Mouse (Mus musculus) intestine, embryonic 14.5 days (tissue): ENCODE data around the gene Bik. TPM values are rescaled to one million over a fixed set of nuclear protein-coding genes. Genes with fewer than 3 reads are reported as not detected.

Experiments used
- ATAC-seq: fragments of 200-750 bp; cut with Nextera tagmentation; replicated peaks from 2 replicates; pipeline ENCODE4 v1.8.0; 2017; ENCODE audit warnings: low read depth, moderate number of reproducible peaks, moderate TSS enrichment, moderate library complexity; ENCODE audit not compliant: low FRiP score, low TSS enrichment
- DNase-seq: peaks from one replicate; pipeline ENCODE4 v3.0.0-alpha.2; 2018; ENCODE audit warnings: low spot score
- H3K27ac ChIP-seq: fragments of 300-500 bp; sonication (generic); 2 replicates; pipeline ENCODE4 v1.5.1; 2014; ENCODE audit warnings: low read depth, mild to moderate bottlenecking, control low read depth
- H3K27me3 ChIP-seq: fragments of 300-500 bp; sonication (generic); replicated peaks from 2 replicates; pipeline ENCODE4 v1.6.1; 2014; ENCODE audit warnings: low read length, control low read depth; ENCODE audit not compliant: control insufficient read depth, insufficient read depth
- H3K36me3 ChIP-seq: fragments of 300-500 bp; sonication (generic); 2 replicates; pipeline ENCODE4 v1.6.1; 2014; ENCODE audit warnings: low read length, control low read depth; ENCODE audit not compliant: control insufficient read depth, insufficient read depth
- H3K4me1 ChIP-seq: fragments of 300-500 bp; sonication (generic); replicated peaks from 2 replicates; pipeline ENCODE4 v1.6.1; 2014; ENCODE audit warnings: low read length, control low read depth, mixed read lengths; ENCODE audit not compliant: control insufficient read depth, insufficient read depth
- H3K4me2 ChIP-seq: fragments of 300-500 bp; sonication (generic); 2 replicates; pipeline ENCODE4 v1.6.1; 2014; ENCODE audit warnings: low read length
- H3K4me3 ChIP-seq: fragments of 300-500 bp; sonication (generic); 2 replicates; pipeline ENCODE4 v1.5.1; 2014; ENCODE audit warnings: low read depth, low read length, control low read depth, mixed read lengths
- H3K9ac ChIP-seq: fragments of 300-500 bp; sonication (generic); 2 replicates; pipeline ENCODE4 v1.6.1; 2014; ENCODE audit warnings: mild to moderate bottlenecking, low read length
- H3K9me3 ChIP-seq: fragments of 300-500 bp; sonication (generic); 2 replicates; pipeline ENCODE4 v1.6.1; 2016; ENCODE audit warnings: low read length, control low read depth; ENCODE audit not compliant: control insufficient read depth
- WGBS: fragments of 180-500 bp; shearing (Covaris S2); extraction: QIAGEN DNeasy Blood & Tissue Kit; methylation state at CpG from one replicate; pipeline ENCODE4 v1.1.7; 2014; 5-methylcytosine and 5-hydroxymethylcytosine counted together
- polyA plus RNA-seq: library from polyadenylated mRNA; unstranded; fragments of >200 nt; fragmentation: Nextera tagmentation; extraction: Ambion mirVana; gene quantifications from 2 replicates; pipeline ENCODE4 v1.2.1, GENCODE M21; 2014

Gene Bik
- 5.1 and 6.0 TPM in 2 replicates for polyA plus RNA-seq

GRCm38 (mm10) chr15:83526424-83527091 is at the start of gene Bik:
TSS of gene Bik (plus strand) at chr15:83526862.
- Histone ChIP-seq H3K27ac (no peak within 1 kb of the TSS), H3K4me3 (peak within 1 kb of the TSS; percentile 55), H3K9ac (peak within 1 kb of the TSS; percentile 20; the same call in 1 of the 2 replicates), H3K27me3 (peaks cover 41% of the 10 kb centered on the region), H3K4me1 (peaks cover 7% of the 10 kb centered on the region), H3K9me3 (no peaks in the 10 kb centered on the region), H3K4me2 (peak within 1 kb of the TSS; percentile 95), H3K36me3 (no peaks in the 10 kb centered on the region)
- under 1% methylated on average over 44 of the region's 45 CpGs for WGBS
- ATAC-seq (0 out of 2 replicates have a peak, but pooled peaks have one; percentile 42), DNase-seq (peak; percentile 85)

DNA sequence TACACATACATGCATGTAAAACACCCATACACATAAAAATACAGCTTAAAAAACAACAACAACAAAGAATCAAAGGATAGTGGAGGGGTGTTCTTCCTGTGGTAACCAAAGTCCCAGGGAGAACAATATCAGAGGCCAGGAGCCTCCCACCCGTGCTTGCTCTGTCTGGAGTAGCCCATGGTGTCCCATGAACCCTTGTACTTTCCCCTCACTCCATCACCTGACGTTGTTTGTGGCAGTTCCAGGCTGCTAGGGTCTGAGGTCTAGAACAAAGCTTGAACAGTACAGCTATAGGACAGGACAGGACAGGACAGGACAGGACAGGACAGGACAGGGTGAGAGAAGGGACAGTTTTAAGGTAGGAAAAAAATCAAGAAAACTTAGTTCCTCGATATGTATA is 48.6 kb upstream of the Bik start:
- WGBS: 64% methylated on average over 3 of the region's 3 CpGs
- no peaks in the 10 kb centered on the region for H3K9me3 ChIP-seq
- no peaks in the 10 kb centered on the region for H3K27me3 ChIP-seq
- no peak overlapping the region for H3K27ac ChIP-seq
- H3K4me1 ChIP-seq: 0 out of 2 replicates have a peak, but pooled peaks cover 7% of the 10 kb centered on the region
- no peak overlapping the region for H3K4me3 ChIP-seq
- DNase-seq (no peak), ATAC-seq (no peak)
- no peak overlapping the region for H3K9ac ChIP-seq
- H3K4me2 ChIP-seq: no peak overlapping the region
- no peaks in the 10 kb centered on the region for H3K36me3 ChIP-seq

DNA sequence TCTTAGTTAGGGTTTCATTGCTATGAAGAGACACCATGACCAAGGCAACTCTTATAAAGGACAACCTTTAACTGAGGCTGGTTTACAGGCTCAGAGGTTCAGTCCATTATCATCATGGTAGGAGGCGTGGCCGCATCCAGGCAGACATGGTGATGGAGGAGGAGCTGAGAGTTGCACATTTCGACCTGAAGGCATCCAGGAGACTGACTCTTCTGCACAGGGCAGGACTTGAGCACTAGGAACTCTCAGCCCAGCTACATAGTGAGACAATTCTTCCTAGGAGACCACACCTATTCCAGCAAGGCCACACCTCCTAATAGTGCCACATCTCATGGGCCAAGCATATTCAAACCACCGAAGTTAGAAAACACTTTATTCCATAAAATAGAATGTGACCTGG is 46.8 kb upstream of the Bik start:
- Histone ChIP-seq H3K9ac (no peak overlapping the region), H3K4me3 (no peak overlapping the region), H3K4me1 (no peaks in the 10 kb centered on the region), H3K4me2 (no peak overlapping the region), H3K36me3 (peaks cover 4% of the 10 kb centered on the region; the same call in 1 of the 2 replicates), H3K9me3 (no peaks in the 10 kb centered on the region), H3K27me3 (no peaks in the 10 kb centered on the region), H3K27ac (no peak overlapping the region)
- 83% methylated on average over 4 of the region's 4 CpGs for WGBS
- ATAC-seq (no peak), DNase-seq (no peak)

DNA sequence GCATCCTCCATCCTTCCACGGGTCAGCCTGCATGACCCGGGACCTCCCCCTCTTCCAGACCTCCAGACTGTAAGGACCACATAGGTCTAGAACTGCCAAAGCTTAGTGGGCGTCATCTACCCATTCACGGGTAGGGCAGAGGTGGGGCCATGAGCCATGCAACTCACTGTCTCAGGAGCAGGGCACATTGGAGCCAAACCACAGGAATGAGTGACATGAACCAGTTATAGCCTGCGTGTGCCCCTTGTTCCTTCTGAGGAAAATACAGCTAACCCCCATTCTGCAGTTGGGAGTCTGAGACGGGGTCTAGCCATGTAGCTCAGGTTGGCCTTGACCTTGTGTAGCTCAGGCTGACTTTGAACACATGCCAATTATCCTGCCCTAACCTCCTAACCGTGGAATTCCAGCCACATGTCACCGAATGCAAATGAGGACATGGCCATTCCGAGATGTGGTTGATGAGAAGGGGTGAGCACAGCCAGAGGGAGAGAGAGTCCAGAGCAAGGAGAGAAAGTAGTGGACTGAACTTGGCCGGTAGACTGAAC is 45.4 kb upstream of the Bik start:
- WGBS: 72% methylated on average over 10 of the region's 10 CpGs

DNA sequence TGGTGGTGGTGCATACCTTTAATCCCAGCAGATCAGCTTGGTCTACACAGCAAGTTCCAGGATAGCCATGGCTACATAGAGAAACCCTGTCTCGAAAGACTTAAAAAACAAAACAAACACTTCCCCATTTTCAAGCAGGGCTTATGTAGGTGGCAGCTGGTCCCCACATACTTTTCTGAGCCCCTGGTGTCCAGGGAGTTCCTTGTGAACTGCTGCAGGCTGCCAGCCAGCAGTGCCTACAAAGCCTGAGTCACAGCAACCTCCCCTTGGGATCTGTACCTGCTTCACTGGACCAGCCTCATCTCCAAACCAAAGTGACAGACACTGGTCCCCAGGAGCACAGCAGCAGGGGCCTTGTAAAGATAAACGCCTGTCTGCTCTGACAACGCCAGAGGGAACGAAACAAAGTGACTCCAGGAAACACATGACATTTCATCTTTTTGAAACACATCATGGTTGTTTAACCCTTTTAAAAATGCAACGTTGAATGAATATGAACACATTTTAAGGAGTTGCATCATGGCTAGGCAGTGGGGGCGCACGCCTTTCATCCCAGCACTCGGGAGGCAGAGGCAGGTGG is 43.9 kb upstream of the Bik start:
- DNase-seq (no peak), ATAC-seq (no peak)
- H3K4me1 ChIP-seq: no peaks in the 10 kb centered on the region
- H3K27ac ChIP-seq: no peak overlapping the region
- no peak overlapping the region for H3K4me2 ChIP-seq
- H3K9me3 ChIP-seq: no peaks in the 10 kb centered on the region
- no peak overlapping the region for H3K4me3 ChIP-seq
- H3K27me3 ChIP-seq: no peaks in the 10 kb centered on the region
- 80% methylated on average over 8 of the region's 8 CpGs for WGBS
- H3K9ac ChIP-seq: no peak overlapping the region
- H3K36me3 ChIP-seq: peaks cover 4% of the 10 kb centered on the region; the same call in 1 of the 2 replicates

More for the DNA sequence above, 45.4 kb upstream of the Bik start:
- Histone ChIP-seq H3K9ac (no peak overlapping the region), H3K27me3 (no peaks in the 10 kb centered on the region), H3K4me3 (no peak overlapping the region), H3K27ac (no peak overlapping the region), H3K4me2 (no peak overlapping the region), H3K36me3 (peaks cover 4% of the 10 kb centered on the region; the same call in 1 of the 2 replicates), H3K9me3 (no peaks in the 10 kb centered on the region), H3K4me1 (no peaks in the 10 kb centered on the region)
- DNase-seq (no peak), ATAC-seq (no peak)

DNA sequence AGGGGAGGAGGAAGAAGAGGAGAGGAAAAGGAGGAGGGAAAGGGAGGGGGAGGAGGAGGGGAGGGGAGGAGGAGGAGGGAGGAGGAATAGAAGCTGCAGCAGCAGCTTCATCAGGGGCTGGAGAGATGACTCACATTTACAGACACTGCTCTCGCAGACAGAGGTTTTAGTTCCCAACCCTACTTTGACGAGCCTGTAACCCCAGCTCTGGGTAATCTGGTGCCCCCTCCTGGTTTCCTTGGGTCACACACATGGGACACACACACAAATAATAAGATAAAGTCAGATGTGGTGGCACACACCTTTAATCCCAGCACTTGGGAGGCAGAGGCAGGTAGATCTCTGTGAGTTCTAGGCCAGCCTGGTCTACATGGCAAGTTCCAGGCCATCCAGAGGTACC is 43.2 kb upstream of the Bik start:
- Histone ChIP-seq H3K9me3 (no peaks in the 10 kb centered on the region), H3K27ac (no peak overlapping the region), H3K36me3 (peaks cover 4% of the 10 kb centered on the region; the same call in 1 of the 2 replicates), H3K9ac (no peak overlapping the region), H3K4me3 (no peak overlapping the region), H3K27me3 (no peaks in the 10 kb centered on the region), H3K4me1 (no peaks in the 10 kb centered on the region), H3K4me2 (no peak overlapping the region)
- 32% methylated on average over 2 of the region's 2 CpGs for WGBS
- no peak for DNase-seq
- ATAC-seq: no peak

DNA sequence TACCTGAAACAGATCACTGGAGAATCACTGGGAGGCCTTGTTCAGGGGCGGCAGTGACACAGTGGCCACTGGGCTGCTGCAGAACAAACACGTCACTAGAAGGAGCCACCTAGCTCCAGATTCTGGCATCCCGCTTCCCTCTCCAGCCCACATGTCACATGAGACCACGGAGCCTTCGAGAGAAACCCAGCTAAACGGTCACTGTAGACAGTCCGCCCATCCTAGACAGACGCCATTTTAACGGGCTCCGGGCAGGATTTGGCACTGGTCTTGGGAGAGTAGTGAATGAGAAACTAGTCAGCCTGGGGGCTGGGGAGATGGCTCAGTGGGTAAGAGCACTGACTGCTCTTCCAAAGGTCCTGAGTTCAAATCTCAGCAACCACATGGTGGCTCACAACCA is 42.4 kb upstream of the Bik start:
- Histone ChIP-seq H3K27ac (no peak overlapping the region), H3K27me3 (no peaks in the 10 kb centered on the region), H3K9ac (no peak overlapping the region), H3K9me3 (no peaks in the 10 kb centered on the region), H3K4me2 (no peak overlapping the region), H3K36me3 (peaks cover 4% of the 10 kb centered on the region; the same call in 1 of the 2 replicates), H3K4me3 (no peak overlapping the region), H3K4me1 (no peaks in the 10 kb centered on the region)
- WGBS: 93% methylated on average over 10 of the region's 10 CpGs
- DNase-seq: no peak
- no peak for ATAC-seq

GRCm38 (mm10) chr15:83487477-83488115 is 39.1 kb upstream of the Bik start:
- no peak overlapping the region for H3K9ac ChIP-seq
- no peak overlapping the region for H3K4me3 ChIP-seq
- no peak overlapping the region for H3K4me2 ChIP-seq
- no peaks in the 10 kb centered on the region for H3K27me3 ChIP-seq
- H3K9me3 ChIP-seq: no peaks in the 10 kb centered on the region
- ATAC-seq (0 out of 2 replicates have a peak, but pooled peaks have one; percentile 40), DNase-seq (no peak)
- 80% methylated on average over 9 of the region's 9 CpGs for WGBS
- H3K4me1 ChIP-seq: no peaks in the 10 kb centered on the region
- no peak overlapping the region for H3K27ac ChIP-seq
- peaks cover 8% of the 10 kb centered on the region for H3K36me3 ChIP-seq
